Mouse (Mus musculus) heart, embryonic 12.5 days (tissue): ENCODE data around the gene Ftcd. TPM values are rescaled to one million over a fixed set of nuclear protein-coding genes. Genes with fewer than 3 reads are reported as not detected.

ENCODE experiments used
- ATAC-seq: fragments of 200-750 bp; cut with Nextera tagmentation; 2 replicates; pipeline ENCODE4 v1.8.0; 2017; ENCODE audit warnings: moderate TSS enrichment, moderate library complexity; ENCODE audit not compliant: insufficient number of reproducible peaks, low FRiP score
- H3K27ac ChIP-seq: fragments of 300-500 bp; sonication (generic); 2 replicates; pipeline ENCODE4 v1.5.1; 2016; ENCODE audit warnings: mild to moderate bottlenecking, moderate library complexity; ENCODE audit not compliant: poor library complexity, severe bottlenecking
- H3K27me3 ChIP-seq: fragments of 300-500 bp; sonication (generic); replicated peaks from 2 replicates; pipeline ENCODE4 v1.6.1; 2016; ENCODE audit warnings: mild to moderate bottlenecking, moderate library complexity
- H3K36me3 ChIP-seq: fragments of 300-500 bp; sonication (generic); 2 replicates; pipeline ENCODE4 v1.6.1; 2016; ENCODE audit warnings: mild to moderate bottlenecking, moderate library complexity
- H3K4me1 ChIP-seq: fragments of 300-500 bp; sonication (generic); replicated peaks from 2 replicates; pipeline ENCODE4 v1.6.1; 2016; ENCODE audit warnings: mild to moderate bottlenecking
- H3K4me2 ChIP-seq: fragments of 300-500 bp; sonication (generic); 2 replicates; pipeline ENCODE4 v1.6.1; 2016; ENCODE audit warnings: mild to moderate bottlenecking, moderate library complexity
- H3K4me3 ChIP-seq: fragments of 300-500 bp; sonication (generic); 2 replicates; pipeline ENCODE4 v1.5.1; 2016; ENCODE audit warnings: mild to moderate bottlenecking
- H3K9ac ChIP-seq: fragments of 300-500 bp; sonication (generic); 2 replicates; pipeline ENCODE4 v1.6.1; 2016; ENCODE audit warnings: mild to moderate bottlenecking, moderate library complexity
- H3K9me3 ChIP-seq: fragments of 300-500 bp; sonication (generic); replicated peaks from 2 replicates; pipeline ENCODE4 v1.6.1; 2016; ENCODE audit warnings: mild to moderate bottlenecking, moderate library complexity
- WGBS: fragments of 180-500 bp; shearing (Covaris S2); methylation state at CpG from one replicate; pipeline ENCODE4 v1.1.7; 2016; 5-methylcytosine and 5-hydroxymethylcytosine counted together
- polyA plus RNA-seq: library from polyadenylated mRNA; unstranded; fragments of >200 nt; fragmentation: Nextera tagmentation; extraction: Ambion mirVana; gene quantifications from 2 replicates; pipeline ENCODE4 v1.2.1, GENCODE M21; 2016

Ftcd gene
- 3.2 and 3.5 TPM in 2 replicates for polyA plus RNA-seq

- WGBS = 81% methylated on average over 3 of the region's 3 CpGs
- Histone ChIP-seq H3K36me3 (no peaks in the 10 kb centered on the region), H3K9me3 (0 out of 2 replicates have a peak, but pooled peaks cover 5% of the 10 kb centered on the region), H3K4me3 (no peak within 1 kb of the TSS), H3K27ac (no peak within 1 kb of the TSS), H3K4me2 (no peak within 1 kb of the TSS), H3K9ac (0 out of 2 replicates have a peak within 1 kb of the TSS, but pooled peaks have one; percentile 3), H3K4me1 (peaks cover 7% of the 10 kb centered on the region; the same call in 1 of the 2 replicates), H3K27me3 (no peaks in the 10 kb centered on the region)
- ATAC-seq = 0 out of 2 replicates have a peak, but pooled peaks have one; percentile 33
Observed at GRCm38 (mm10) chr10:76575374-76575773, at the start of gene Ftcd. Ftcd (plus strand) TSS chr10:76575648.

DNA sequence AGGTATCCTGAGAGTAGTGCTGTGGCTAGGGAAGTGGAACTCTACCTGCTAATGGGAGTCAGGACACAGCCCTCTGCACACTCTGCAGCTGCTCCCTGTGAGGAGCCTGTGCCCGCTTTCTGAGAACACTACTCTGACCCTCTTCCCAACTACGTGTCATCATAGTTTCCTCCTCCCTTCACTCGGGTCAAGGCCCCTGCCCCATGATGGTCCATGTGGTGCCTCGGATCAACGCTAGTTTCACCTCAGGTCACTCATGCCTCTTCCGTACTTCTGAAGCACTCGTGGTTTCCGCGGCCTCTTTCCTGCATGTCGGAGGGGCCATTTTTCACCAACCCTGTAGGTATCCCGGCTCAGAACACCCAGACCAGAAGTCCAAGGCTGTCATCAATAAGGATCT is 44.5 kb upstream of the Ftcd start:
- Histone ChIP-seq H3K27me3 (no peaks in the 10 kb centered on the region), H3K27ac (no peak overlapping the region), H3K9ac (peak overlapping the region; percentile 81), H3K4me3 (peak overlapping the region; percentile 57), H3K4me2 (peak overlapping the region; percentile 86), H3K36me3 (peaks cover 26% of the 10 kb centered on the region), H3K4me1 (peaks cover 8% of the 10 kb centered on the region), H3K9me3 (no peaks in the 10 kb centered on the region)
- 2% methylated on average over 11 of the region's 11 CpGs for WGBS
- ATAC-seq = peak; percentile 34

- under 1% methylated on average over 36 of the region's 37 CpGs for WGBS
- Histone ChIP-seq H3K4me1 (peaks cover 8% of the 10 kb centered on the region), H3K9ac (peak within 1 kb of the TSS; percentile 81), H3K4me3 (peak within 1 kb of the TSS; percentile 57), H3K9me3 (no peaks in the 10 kb centered on the region), H3K36me3 (peaks cover 29% of the 10 kb centered on the region), H3K27me3 (no peaks in the 10 kb centered on the region), H3K27ac (peak within 1 kb of the TSS; percentile 5), H3K4me2 (peak within 1 kb of the TSS; percentile 86)
- peak; percentile 100 for ATAC-seq
Observed at GRCm38 (mm10) chr10:76531375-76531774, 44.1 kb upstream of the Ftcd start, which contains the start of gene Lss. Lss (plus strand) TSS chr10:76531588.

GRCm38 (mm10) chr10:76531828-76532227 is 43.6 kb upstream of the Ftcd start:
- 0 out of 2 replicates have a peak, but pooled peaks have one; percentile 8 for ATAC-seq
- H3K4me2 ChIP-seq = peak overlapping the region; percentile 86
- H3K36me3 ChIP-seq = peaks cover 33% of the 10 kb centered on the region
- H3K9ac ChIP-seq = peak overlapping the region; percentile 81
- WGBS = 3% methylated on average over 14 of the region's 14 CpGs
- H3K27me3 ChIP-seq = no peaks in the 10 kb centered on the region
- H3K27ac ChIP-seq = peak overlapping the region; percentile 5
- no peaks in the 10 kb centered on the region for H3K9me3 ChIP-seq
- peaks cover 8% of the 10 kb centered on the region for H3K4me1 ChIP-seq
- peak overlapping the region; percentile 57 for H3K4me3 ChIP-seq

DNA sequence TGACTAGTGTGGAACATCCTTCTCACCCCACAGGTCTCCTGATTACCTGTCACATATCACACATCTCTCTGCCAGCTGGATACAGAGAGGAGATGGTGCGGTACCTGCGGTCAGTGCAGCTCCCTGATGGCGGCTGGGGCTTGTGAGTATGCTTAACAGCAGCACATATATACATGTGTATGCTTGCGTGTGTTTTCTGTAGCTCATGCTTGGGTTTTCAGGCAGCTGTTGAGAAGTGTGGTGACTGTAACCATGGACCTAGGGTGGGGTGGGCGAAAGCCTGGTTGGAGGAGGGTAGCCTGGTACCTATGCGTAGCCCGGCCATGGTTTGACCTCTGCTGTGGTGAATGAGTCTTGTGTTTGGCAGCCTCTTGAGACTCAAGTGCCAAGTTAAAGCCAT is 39.9 kb upstream of the Ftcd start:
- Histone ChIP-seq H3K4me2 (no peak overlapping the region), H3K27me3 (no peaks in the 10 kb centered on the region), H3K4me3 (no peak overlapping the region), H3K4me1 (peaks cover 8% of the 10 kb centered on the region), H3K36me3 (peaks cover 66% of the 10 kb centered on the region), H3K27ac (no peak overlapping the region), H3K9me3 (no peaks in the 10 kb centered on the region), H3K9ac (no peak overlapping the region)
- ATAC-seq = no peak
- WGBS = 95% methylated on average over 7 of the region's 7 CpGs

DNA sequence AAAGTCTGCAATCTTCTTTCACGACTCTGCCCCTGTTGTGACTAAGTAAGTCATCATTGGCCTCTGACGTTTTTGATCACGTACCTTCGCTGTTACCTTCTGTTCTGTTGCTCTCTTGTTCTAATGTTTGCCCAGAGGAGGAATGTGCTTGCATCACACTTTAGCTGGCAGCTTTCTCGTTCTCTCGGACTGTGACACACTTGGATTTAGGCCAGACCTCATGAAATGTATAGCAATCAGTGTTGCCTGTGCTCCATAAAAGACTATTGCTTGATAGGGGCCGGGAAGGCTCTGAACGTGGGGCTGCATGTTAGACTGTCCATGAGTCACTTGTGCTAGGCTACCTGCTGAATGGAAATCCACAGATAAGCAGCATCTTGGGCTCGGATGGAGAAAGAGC is 37.8 kb upstream of the Ftcd start:
- WGBS = 74% methylated on average over 9 of the region's 9 CpGs
- no peak for ATAC-seq
- H3K4me2 ChIP-seq = no peak overlapping the region
- H3K36me3 ChIP-seq = peaks cover 87% of the 10 kb centered on the region
- no peaks in the 10 kb centered on the region for H3K4me1 ChIP-seq
- H3K9ac ChIP-seq = no peak overlapping the region
- no peak overlapping the region for H3K4me3 ChIP-seq
- no peaks in the 10 kb centered on the region for H3K9me3 ChIP-seq
- no peak overlapping the region for H3K27ac ChIP-seq
- H3K27me3 ChIP-seq = no peaks in the 10 kb centered on the region

DNA sequence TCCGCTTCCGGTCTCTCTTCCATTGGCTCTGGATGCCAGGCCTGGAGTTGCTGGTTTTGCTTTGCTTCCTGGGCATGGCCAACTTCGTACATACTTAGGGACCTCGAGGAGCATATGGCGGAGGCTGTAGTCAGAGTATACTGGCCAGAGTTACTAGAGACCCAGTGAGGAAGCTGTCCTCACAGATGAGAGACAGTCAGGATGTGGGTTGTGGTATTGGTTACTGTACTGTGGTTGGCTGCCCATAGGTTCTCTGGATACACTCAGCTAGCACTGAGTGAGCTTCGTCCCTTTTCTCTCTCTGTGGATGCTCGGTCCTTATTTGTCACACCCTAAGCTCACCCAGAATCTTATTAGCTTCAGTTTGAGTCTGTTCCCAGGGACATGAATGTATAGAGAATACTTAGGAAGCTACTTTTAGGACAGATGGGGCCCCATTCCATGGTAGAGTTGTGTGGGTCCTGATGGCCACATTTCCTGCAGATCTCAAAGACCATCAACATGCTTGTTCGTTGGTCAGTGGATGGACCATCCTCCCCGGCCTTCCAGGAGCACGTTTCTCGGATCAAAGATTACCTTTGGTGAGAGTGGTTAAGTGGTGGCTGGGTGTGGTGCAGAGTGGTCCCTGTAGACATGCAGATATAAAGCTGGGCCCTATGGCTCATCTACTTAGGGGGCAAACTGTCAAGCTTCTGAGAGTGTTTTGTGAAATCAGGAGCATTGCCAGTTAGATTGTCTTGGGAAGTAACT is 33.9 kb upstream of the Ftcd start:
- H3K4me2 ChIP-seq = no peak overlapping the region
- no peak for ATAC-seq
- H3K4me3 ChIP-seq = no peak overlapping the region
- no peak overlapping the region for H3K9ac ChIP-seq
- H3K9me3 ChIP-seq = no peaks in the 10 kb centered on the region
- no peaks in the 10 kb centered on the region for H3K27me3 ChIP-seq
- H3K27ac ChIP-seq = no peak overlapping the region
- H3K36me3 ChIP-seq = peaks cover 93% of the 10 kb centered on the region
- 85% methylated on average over 11 of the region's 11 CpGs for WGBS
- no peaks in the 10 kb centered on the region for H3K4me1 ChIP-seq

- no peak for ATAC-seq
- H3K4me1 ChIP-seq = no peaks in the 10 kb centered on the region
- no peak overlapping the region for H3K9ac ChIP-seq
- H3K36me3 ChIP-seq = peaks cover 94% of the 10 kb centered on the region
- H3K4me2 ChIP-seq = no peak overlapping the region
- 81% methylated on average over 10 of the region's 10 CpGs for WGBS
- H3K9me3 ChIP-seq = no peaks in the 10 kb centered on the region
- H3K4me3 ChIP-seq = no peak overlapping the region
- no peaks in the 10 kb centered on the region for H3K27me3 ChIP-seq
- H3K27ac ChIP-seq = no peak overlapping the region
Observed at GRCm38 (mm10) chr10:76542636-76543375, 32.6 kb upstream of the Ftcd start.

- Histone ChIP-seq H3K27me3 (no peaks in the 10 kb centered on the region), H3K4me3 (no peak overlapping the region), H3K36me3 (peaks cover 95% of the 10 kb centered on the region), H3K4me2 (no peak overlapping the region), H3K9me3 (no peaks in the 10 kb centered on the region; the same call in 1 of the 2 replicates), H3K4me1 (no peaks in the 10 kb centered on the region), H3K27ac (no peak overlapping the region), H3K9ac (no peak overlapping the region)
- no peak for ATAC-seq
- WGBS = 92% methylated on average over 8 of the region's 8 CpGs
Observed at GRCm38 (mm10) chr10:76546566-76546965, 28.9 kb upstream of the Ftcd start.

DNA sequence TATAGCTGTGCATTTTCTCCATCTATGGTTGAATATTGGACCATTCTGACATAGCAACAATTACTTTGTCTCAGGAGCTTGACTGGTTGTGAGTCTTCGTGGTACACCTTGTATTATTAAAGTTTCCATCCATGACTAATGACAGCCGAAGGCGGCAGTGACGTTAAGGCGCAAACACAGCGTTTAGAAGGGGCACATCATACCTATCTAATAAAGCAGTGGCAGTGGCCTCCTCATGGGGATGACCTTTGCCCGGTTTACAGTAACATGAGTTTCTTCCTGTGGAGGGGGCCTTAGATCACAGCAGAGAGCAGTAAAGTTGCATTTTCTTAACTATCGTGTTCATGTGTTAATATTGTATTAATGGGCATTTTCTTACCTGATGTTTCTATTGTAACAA is 27.2 kb upstream of the Ftcd start:
- Histone ChIP-seq H3K4me2 (no peak overlapping the region), H3K36me3 (peaks cover 95% of the 10 kb centered on the region), H3K4me3 (no peak overlapping the region), H3K4me1 (no peaks in the 10 kb centered on the region), H3K27ac (no peak overlapping the region), H3K27me3 (no peaks in the 10 kb centered on the region), H3K9me3 (no peaks in the 10 kb centered on the region; the same call in 1 of the 2 replicates), H3K9ac (no peak overlapping the region)
- no peak for ATAC-seq
- WGBS = 90% methylated on average over 8 of the region's 8 CpGs

DNA sequence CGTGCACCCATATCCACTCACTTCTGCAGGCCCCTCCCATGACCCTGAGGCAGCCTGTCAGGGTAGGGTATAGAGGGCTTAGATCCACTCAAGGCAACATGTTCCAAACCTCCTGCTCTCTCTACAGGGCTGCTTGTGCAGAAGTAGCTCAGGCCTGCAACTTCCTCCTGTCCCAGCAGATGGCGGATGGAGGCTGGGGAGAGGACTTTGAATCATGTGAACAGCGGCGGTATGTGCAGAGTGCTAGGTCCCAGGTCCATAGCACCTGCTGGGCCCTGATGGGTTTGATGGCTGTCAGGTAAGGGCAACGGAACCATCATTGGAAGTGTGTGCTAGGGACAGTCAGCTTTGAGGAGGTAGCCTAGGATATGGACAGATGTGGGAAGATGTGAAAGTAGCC is 25.0 kb upstream of the Ftcd start:
- H3K36me3 ChIP-seq = peaks cover 88% of the 10 kb centered on the region
- no peak for ATAC-seq
- no peaks in the 10 kb centered on the region for H3K4me1 ChIP-seq
- H3K9ac ChIP-seq = no peak overlapping the region
- no peaks in the 10 kb centered on the region for H3K27me3 ChIP-seq
- no peaks in the 10 kb centered on the region; the same call in 1 of the 2 replicates for H3K9me3 ChIP-seq
- H3K27ac ChIP-seq = no peak overlapping the region
- no peak overlapping the region for H3K4me2 ChIP-seq
- H3K4me3 ChIP-seq = no peak overlapping the region
- 88% methylated on average over 5 of the region's 5 CpGs for WGBS
